Mouse (Mus musculus) midbrain, embryonic 13.5 days (tissue): ENCODE measurements around the gene Gm49425. TPM values are rescaled to one million over a fixed set of nuclear protein-coding genes. Genes with fewer than 3 reads are reported as not detected.

Experiments
- ATAC-seq: fragments of 200-750 bp; cut with Nextera tagmentation; 2 replicates; pipeline ENCODE4 v1.8.0; 2017; ENCODE audit warnings: mild to moderate bottlenecking, moderate TSS enrichment, moderate library complexity
- H3K27ac ChIP-seq: fragments of 300-500 bp; sonication (generic); 2 replicates; pipeline ENCODE4 v1.5.1; 2015; ENCODE audit warnings: inconsistent platforms, mild to moderate bottlenecking, moderate library complexity
- H3K27me3 ChIP-seq: fragments of 300-500 bp; sonication (generic); 2 replicates; pipeline ENCODE4 v1.6.1; 2015; ENCODE audit warnings: mild to moderate bottlenecking, inconsistent platforms
- H3K36me3 ChIP-seq: fragments of 300-500 bp; sonication (generic); 2 replicates; pipeline ENCODE4 v1.6.1; 2015; ENCODE audit warnings: mild to moderate bottlenecking, inconsistent platforms
- H3K4me1 ChIP-seq: fragments of 300-500 bp; sonication (generic); replicated peaks from 2 replicates; pipeline ENCODE4 v1.6.1; 2015; ENCODE audit warnings: inconsistent platforms
- H3K4me2 ChIP-seq: fragments of 300-500 bp; sonication (generic); replicated peaks from 2 replicates; pipeline ENCODE4 v1.6.1; 2015; ENCODE audit warnings: moderate library complexity, mild to moderate bottlenecking, inconsistent platforms
- H3K4me3 ChIP-seq: fragments of 300-500 bp; sonication (generic); replicated peaks from 2 replicates; pipeline ENCODE4 v1.5.1; 2015; ENCODE audit warnings: mild to moderate bottlenecking, inconsistent platforms
- H3K9ac ChIP-seq: fragments of 300-500 bp; sonication (generic); replicated peaks from 2 replicates; pipeline ENCODE4 v1.6.1; 2015; ENCODE audit warnings: mild to moderate bottlenecking, inconsistent platforms
- H3K9me3 ChIP-seq: fragments of 300-500 bp; sonication (generic); 2 replicates; pipeline ENCODE4 v1.6.1; 2016; ENCODE audit warnings: mild to moderate bottlenecking, inconsistent platforms
- WGBS: fragments of 180-500 bp; shearing (Covaris S2); methylation state at CpG from one replicate; pipeline ENCODE4 v1.1.7; 2015; 5-methylcytosine and 5-hydroxymethylcytosine counted together
- polyA plus RNA-seq: library from polyadenylated mRNA; unstranded; fragments of >200 nt; fragmentation: Nextera tagmentation; extraction: Ambion mirVana; gene quantifications from 2 replicates; pipeline ENCODE4 v1.2.1, GENCODE M21; 2015

Gm49425 gene
- polyA plus RNA-seq, 1 experiment from 2014 or later: not detected

GRCm38 (mm10) chr15:101522556-101523232 lies 5.6 kb upstream of the Gm49425 start:
- ATAC-seq: no peak
- H3K9me3 ChIP-seq: no peaks in the 10 kb centered on the region
- no peak overlapping the region for H3K27ac ChIP-seq
- 0 out of 2 replicates have a peak, but pooled peaks cover 6% of the 10 kb centered on the region for H3K27me3 ChIP-seq
- no peak overlapping the region for H3K4me2 ChIP-seq
- H3K36me3 ChIP-seq: no peaks in the 10 kb centered on the region
- no peak overlapping the region for H3K9ac ChIP-seq
- WGBS: 83% methylated on average over 4 of the region's 4 CpGs
- H3K4me3 ChIP-seq: no peak overlapping the region
- H3K4me1 ChIP-seq: no peaks in the 10 kb centered on the region

GRCm38 (mm10) chr15:101519792-101520191 lies 2.7 kb upstream of the Gm49425 start:
- no peak overlapping the region for H3K4me2 ChIP-seq
- no peaks in the 10 kb centered on the region for H3K9me3 ChIP-seq
- 8% methylated on average over 2 of the region's 2 CpGs for WGBS
- no peaks in the 10 kb centered on the region for H3K4me1 ChIP-seq
- H3K27me3 ChIP-seq: 0 out of 2 replicates have a peak, but pooled peaks cover 6% of the 10 kb centered on the region
- no peak overlapping the region for H3K9ac ChIP-seq
- ATAC-seq: no peak
- no peak overlapping the region for H3K4me3 ChIP-seq
- no peaks in the 10 kb centered on the region for H3K36me3 ChIP-seq
- H3K27ac ChIP-seq: no peak overlapping the region

GRCm38 (mm10) chr15:101508247-101508646 lies 8.8 kb downstream of the Gm49425 start:
- WGBS: 87% methylated on average over 9 of the region's 9 CpGs
- Histone ChIP-seq H3K27me3 (no peaks in the 10 kb centered on the region), H3K9me3 (no peaks in the 10 kb centered on the region), H3K9ac (no peak overlapping the region), H3K4me3 (no peak overlapping the region), H3K4me1 (no peaks in the 10 kb centered on the region), H3K27ac (no peak overlapping the region), H3K36me3 (no peaks in the 10 kb centered on the region), H3K4me2 (no peak overlapping the region)
- ATAC-seq: no peak

DNA sequence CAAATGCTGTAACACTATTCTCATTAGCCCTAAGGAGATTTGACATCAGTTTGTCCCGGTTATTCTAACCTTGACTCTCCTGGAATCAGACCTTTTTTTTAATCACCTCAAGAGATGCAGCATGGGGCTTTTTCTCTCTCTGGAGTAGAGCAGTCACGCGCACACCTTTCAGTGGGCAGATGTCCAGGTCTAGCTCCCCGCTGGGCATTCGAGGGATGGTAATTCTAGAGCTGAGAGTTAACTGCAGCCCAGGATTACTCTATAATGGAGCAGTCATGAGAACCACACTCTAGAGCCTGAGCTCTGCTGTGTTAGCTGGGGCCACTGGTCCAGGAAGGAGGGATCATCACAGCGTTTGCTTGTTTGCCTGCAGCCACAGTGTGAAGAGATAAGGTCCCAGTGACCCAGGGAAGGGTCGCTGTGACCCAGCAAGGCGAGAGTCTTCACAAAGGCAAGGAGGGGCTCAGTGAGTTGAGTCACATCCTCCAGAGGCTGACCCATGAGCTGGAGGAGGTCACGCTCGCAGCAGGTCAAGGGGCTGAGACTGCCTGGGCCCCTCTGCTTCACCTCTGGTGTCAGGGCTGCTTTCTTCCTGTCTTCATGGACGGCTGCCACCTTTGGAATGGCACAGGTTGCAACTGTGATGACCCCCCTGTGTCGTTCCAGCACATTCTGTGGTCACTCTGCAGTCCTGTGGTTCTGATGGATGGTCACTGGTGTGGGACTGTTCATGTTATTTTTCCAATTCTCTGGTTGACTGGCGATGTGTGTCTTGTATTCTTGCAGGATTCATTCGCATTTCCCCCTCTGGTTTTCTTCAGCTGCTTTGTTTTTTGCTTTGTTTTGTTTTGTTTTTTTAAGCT lies 9.9 kb downstream of the Gm49425 start:
- Histone ChIP-seq H3K27ac (no peak overlapping the region), H3K4me2 (no peak overlapping the region), H3K9ac (no peak overlapping the region), H3K36me3 (no peaks in the 10 kb centered on the region), H3K9me3 (no peaks in the 10 kb centered on the region), H3K27me3 (no peaks in the 10 kb centered on the region), H3K4me1 (no peaks in the 10 kb centered on the region), H3K4me3 (no peak overlapping the region)
- ATAC-seq: no peak
- WGBS: 64% methylated on average over 14 of the region's 14 CpGs

- no peaks in the 10 kb centered on the region for H3K4me1 ChIP-seq
- no peak overlapping the region for H3K9ac ChIP-seq
- H3K27me3 ChIP-seq: no peaks in the 10 kb centered on the region
- no peaks in the 10 kb centered on the region for H3K9me3 ChIP-seq
- no peak overlapping the region for H3K27ac ChIP-seq
- 67% methylated on average over 2 of the region's 2 CpGs for WGBS
- H3K4me3 ChIP-seq: no peak overlapping the region
- no peak for ATAC-seq
- H3K4me2 ChIP-seq: no peak overlapping the region
- H3K36me3 ChIP-seq: no peaks in the 10 kb centered on the region
Observed at GRCm38 (mm10) chr15:101497181-101497580, 19.9 kb downstream of the Gm49425 start.

DNA sequence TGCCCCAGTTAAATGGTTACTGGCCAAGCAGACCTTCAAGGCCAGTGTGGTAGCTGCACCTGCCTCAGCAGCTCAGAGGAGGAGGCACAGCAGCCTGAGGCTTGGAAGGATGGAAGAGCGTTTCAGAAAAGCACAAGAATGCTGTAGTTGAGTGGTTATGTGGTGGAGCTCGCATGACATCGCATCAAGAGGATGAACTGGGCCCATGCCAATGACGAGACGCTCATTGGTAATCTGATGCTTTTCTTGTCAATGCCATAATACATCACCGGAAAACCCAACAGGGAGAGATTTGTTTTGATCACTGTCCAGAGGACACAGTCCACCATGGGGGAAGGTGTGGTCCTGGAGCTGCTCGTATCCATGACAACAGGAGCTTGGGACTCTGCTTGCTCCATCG lies 21.8 kb downstream of the Gm49425 start:
- no peaks in the 10 kb centered on the region for H3K27me3 ChIP-seq
- no peak overlapping the region for H3K4me2 ChIP-seq
- no peak overlapping the region for H3K27ac ChIP-seq
- no peak for ATAC-seq
- H3K4me1 ChIP-seq: no peaks in the 10 kb centered on the region
- H3K9ac ChIP-seq: no peak overlapping the region
- no peak overlapping the region for H3K4me3 ChIP-seq
- no peaks in the 10 kb centered on the region for H3K36me3 ChIP-seq
- WGBS: 92% methylated on average over 8 of the region's 8 CpGs
- H3K9me3 ChIP-seq: no peaks in the 10 kb centered on the region

DNA sequence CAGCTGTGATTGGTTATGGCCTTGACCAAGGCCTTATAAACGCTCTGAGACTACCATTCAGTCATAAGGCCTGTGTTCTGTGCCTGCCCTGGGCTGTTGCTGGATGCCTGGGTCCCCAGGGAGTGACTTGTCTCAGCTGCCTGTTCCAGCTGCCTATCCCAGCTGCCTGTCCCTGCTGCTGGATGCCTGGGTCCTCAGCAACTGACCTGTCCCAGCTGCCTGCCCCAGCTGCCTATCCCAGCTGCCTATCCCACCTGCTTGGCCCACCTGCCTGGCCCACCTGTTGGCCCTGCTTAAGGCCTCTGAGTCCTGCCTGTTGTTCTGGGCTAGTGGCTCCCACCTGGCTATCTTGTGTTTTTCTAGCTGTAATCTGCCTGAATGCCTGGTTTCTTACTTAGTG lies 22.9 kb downstream of the Gm49425 start:
- Histone ChIP-seq H3K4me1 (no peaks in the 10 kb centered on the region), H3K4me2 (no peak overlapping the region), H3K9me3 (no peaks in the 10 kb centered on the region), H3K27ac (no peak overlapping the region), H3K4me3 (no peak overlapping the region), H3K9ac (no peak overlapping the region), H3K36me3 (no peaks in the 10 kb centered on the region), H3K27me3 (no peaks in the 10 kb centered on the region)
- WGBS: 69% methylated on average over 1 of the region's 1 CpGs
- ATAC-seq: no peak

GRCm38 (mm10) chr15:101493713-101494112 lies 23.3 kb downstream of the Gm49425 start:
- Histone ChIP-seq H3K9ac (no peak overlapping the region), H3K9me3 (no peaks in the 10 kb centered on the region), H3K36me3 (no peaks in the 10 kb centered on the region), H3K27me3 (no peaks in the 10 kb centered on the region), H3K4me3 (no peak overlapping the region), H3K4me2 (no peak overlapping the region), H3K4me1 (no peaks in the 10 kb centered on the region), H3K27ac (no peak overlapping the region)
- ATAC-seq: no peak
- 93% methylated on average over 6 of the region's 6 CpGs for WGBS

GRCm38 (mm10) chr15:101492718-101493117 lies 24.3 kb downstream of the Gm49425 start:
- Histone ChIP-seq H3K9me3 (no peaks in the 10 kb centered on the region), H3K36me3 (no peaks in the 10 kb centered on the region), H3K9ac (no peak overlapping the region), H3K4me1 (no peaks in the 10 kb centered on the region), H3K4me2 (no peak overlapping the region), H3K27ac (no peak overlapping the region), H3K27me3 (no peaks in the 10 kb centered on the region), H3K4me3 (no peak overlapping the region)
- 87% methylated on average over 8 of the region's 8 CpGs for WGBS
- ATAC-seq: no peak

DNA sequence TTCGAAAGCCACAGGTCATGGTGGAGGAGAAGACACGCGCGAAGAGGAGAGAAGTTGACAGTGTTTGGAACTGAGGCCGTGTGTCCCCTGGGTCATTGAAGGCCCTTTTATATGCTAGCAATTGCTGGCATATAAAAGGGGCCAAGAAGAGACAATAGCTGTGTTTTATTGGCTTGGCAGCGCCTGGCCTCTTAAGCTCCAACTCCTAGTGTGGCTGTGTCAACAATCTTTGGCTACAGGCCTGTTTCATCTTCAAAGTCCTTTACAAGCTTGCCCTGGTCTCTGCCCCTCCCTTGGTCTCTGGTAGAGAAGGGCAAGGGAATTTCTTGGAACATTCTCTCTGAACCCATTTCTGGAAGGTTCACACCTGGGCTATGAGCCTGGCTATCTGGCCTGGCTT lies 25.6 kb downstream of the Gm49425 start, which contains the start of gene Krt83:
Krt83 (minus strand) TSS at position 82 of the 400 bp plus-strand sequence.
- whole genome bisulfite sequencing: 53% methylated on average over 6 of the region's 6 CpGs
- no peak for ATAC-seq
- Histone ChIP-seq H3K27me3 (no peaks in the 10 kb centered on the region), H3K36me3 (no peaks in the 10 kb centered on the region), H3K9me3 (no peaks in the 10 kb centered on the region), H3K4me2 (no peak within 1 kb of the TSS), H3K27ac (no peak within 1 kb of the TSS), H3K9ac (no peak within 1 kb of the TSS), H3K4me1 (no peaks in the 10 kb centered on the region), H3K4me3 (no peak within 1 kb of the TSS)

DNA sequence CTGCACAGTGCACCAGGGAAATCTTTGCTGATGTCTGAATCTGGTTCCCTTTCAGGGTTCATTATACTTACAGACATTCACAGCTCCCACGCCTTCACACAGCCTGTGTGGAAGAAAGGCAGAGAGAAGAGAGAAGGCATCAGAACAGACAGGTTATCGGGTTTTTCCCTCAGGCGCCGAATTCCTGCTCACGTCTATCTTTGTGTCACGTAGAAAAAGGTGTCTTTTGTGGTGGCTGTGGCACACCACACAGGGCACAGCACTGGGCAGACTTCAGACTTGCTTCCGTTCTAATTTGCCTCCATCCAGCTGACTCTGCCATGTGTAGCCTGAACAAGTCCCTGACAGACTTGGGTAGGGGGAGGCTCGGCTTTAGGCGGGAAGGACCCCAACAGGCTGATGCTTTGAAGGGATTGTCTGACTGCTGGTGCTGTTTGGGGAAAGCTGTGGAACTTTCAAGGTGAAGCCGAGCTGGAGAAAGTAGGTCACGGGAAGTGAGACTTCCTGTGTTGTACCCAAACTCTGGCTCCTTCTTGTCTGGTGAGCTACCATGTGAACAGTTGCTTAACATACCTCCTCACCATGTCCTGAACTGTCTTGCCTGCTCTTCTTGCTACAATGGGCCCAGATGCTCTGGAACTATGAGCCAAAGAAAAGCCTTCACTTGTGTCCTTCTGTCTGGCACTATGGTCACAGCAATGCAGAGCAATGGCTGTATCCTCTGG lies 31.0 kb downstream of the Gm49425 start:
- no peaks in the 10 kb centered on the region for H3K36me3 ChIP-seq
- no peak for ATAC-seq
- H3K9me3 ChIP-seq: no peaks in the 10 kb centered on the region
- no peak overlapping the region for H3K4me3 ChIP-seq
- H3K27ac ChIP-seq: no peak overlapping the region
- H3K27me3 ChIP-seq: no peaks in the 10 kb centered on the region
- WGBS: 85% methylated on average over 11 of the region's 11 CpGs
- no peak overlapping the region for H3K9ac ChIP-seq
- H3K4me2 ChIP-seq: no peak overlapping the region
- H3K4me1 ChIP-seq: no peaks in the 10 kb centered on the region

DNA sequence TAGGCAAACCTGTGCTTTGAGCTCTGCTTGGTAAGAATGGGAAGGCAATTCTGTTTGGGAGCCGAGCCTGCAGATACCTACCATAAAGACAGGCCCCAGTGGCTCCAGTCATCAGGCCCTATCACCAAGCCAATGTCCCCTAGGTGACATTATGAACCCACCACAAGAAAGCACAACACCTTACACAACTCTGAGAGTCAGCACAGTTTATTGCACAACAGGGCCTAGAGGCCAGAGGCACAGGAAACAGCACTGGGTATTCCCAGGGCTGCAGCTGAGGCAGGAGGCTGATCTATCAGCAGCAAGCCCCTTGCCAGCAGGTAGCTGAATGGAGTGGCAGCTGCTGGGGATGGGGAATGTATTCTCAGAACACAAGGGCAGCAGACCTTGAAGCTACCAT lies 32.1 kb downstream of the Gm49425 start:
- Histone ChIP-seq H3K9ac (no peak overlapping the region), H3K36me3 (no peaks in the 10 kb centered on the region), H3K4me2 (no peak overlapping the region), H3K27me3 (no peaks in the 10 kb centered on the region), H3K4me3 (no peak overlapping the region), H3K27ac (no peak overlapping the region), H3K9me3 (no peaks in the 10 kb centered on the region), H3K4me1 (no peaks in the 10 kb centered on the region)
- no peak for ATAC-seq
- 83% methylated on average over 1 of the region's 1 CpGs for WGBS
